Mouse (Mus musculus): ENCODE measurements around the gene Slc50a1.

DNA sequence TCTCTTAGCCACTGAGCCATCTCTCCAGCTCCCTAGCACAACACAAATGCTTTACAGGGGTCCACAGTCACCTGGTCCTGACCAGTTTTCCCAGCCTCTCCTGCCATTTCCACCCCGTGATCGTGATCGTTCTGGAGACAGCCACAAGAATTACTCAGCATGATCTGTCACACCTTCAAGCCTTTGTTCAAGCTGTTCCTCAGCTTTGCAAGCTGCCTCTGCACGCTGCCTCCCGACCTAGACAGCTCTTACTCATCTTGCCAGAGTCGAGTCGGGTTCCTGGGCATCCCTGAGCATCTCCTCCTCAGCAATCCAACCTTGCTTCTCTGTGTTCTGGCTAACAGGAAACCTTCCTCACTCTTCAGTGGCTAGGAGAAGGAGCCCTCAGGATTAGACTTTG is 11.3 kb downstream of the Slc50a1 start, which contains the start of gene Dpm3:
- TF ChIP-seq GATA1 (IDR thresholded peaks at IDR 0.05; ENCODE audit: borderline replicate concordance, low read length), result no peak
- TF ChIP-seq FLI1 (IDR thresholded peaks at IDR 0.05; ENCODE audit: low read length), result no peak
